Mouse (Mus musculus) olfactory bulb, adult 2 months (tissue): Measurements from ENCODE around the gene Tspan5.

Experiments used
- CTCF ChIP-seq: fragments of 200-500 bp; IDR thresholded peaks from 2 replicates; pipeline ENCODE4 v1.5.1; 2012; ENCODE audit warnings: low read depth, mild to moderate bottlenecking, low read length, moderate library complexity; ENCODE audit not compliant: insufficient read depth
- POLR2A ChIP-seq: fragments of 200-500 bp; IDR thresholded peaks from 2 replicates; pipeline ENCODE4 v1.6.1; 2012; ENCODE audit warnings: mild to moderate bottlenecking, low read depth, low read length, moderate library complexity; ENCODE audit not compliant: insufficient read depth

- TF ChIP-seq CTCF (no peak), POLR2A (no peak)
Measured at GRCm38 (mm10) chr3:138754328-138754727, 12.3 kb downstream of the Tspan5 start.
